Mouse (Mus musculus): ENCODE results near the gene Plet1.

DNA sequence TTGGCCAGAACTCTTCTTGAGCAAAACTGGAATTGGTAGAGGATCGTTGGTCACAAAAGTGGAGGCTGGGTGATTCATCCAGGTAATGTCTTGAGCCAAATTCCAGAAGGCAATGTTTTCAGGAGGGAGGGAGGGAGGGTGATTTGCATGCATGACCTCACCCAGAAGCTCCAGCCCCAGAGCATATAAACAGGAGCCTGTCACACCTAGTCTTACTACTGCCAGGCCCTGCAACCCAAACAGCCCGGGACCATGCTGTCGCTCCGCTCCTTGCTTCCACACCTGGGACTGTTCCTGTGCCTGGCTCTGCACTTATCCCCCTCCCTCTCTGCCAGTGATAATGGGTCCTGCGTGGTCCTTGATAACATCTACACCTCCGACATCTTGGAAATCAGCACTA lies at the start of gene Plet1:
- TF ChIP-seq CTCF (IDR thresholded peaks at IDR 0.05; ENCODE audit: low read depth) (no peak), EP300 (IDR thresholded peaks at IDR 0.05; ENCODE audit: low read depth) (no peak)
